Mouse (Mus musculus) kidney, embryonic 15.5 days (tissue): Measurements from ENCODE around the gene Plekhh3. TPM values are rescaled to one million over a fixed set of nuclear protein-coding genes. Genes with fewer than 3 reads are reported as not detected.

Experiments
- ATAC-seq: fragments of 200-750 bp; cut with Nextera tagmentation; replicated peaks from 2 replicates; pipeline ENCODE4 v1.8.0; 2017; ENCODE audit warnings: moderate TSS enrichment; ENCODE audit not compliant: low FRiP score
- H3K27ac ChIP-seq: fragments of 300-500 bp; sonication (generic); 2 replicates; pipeline ENCODE4 v1.5.1; 2015; ENCODE audit warnings: mild to moderate bottlenecking, inconsistent platforms
- H3K27me3 ChIP-seq: fragments of 300-500 bp; sonication (generic); 2 replicates; pipeline ENCODE4 v1.6.1; 2015; ENCODE audit warnings: inconsistent platforms
- H3K36me3 ChIP-seq: fragments of 300-500 bp; sonication (generic); 2 replicates; pipeline ENCODE4 v1.6.1; 2015; ENCODE audit warnings: inconsistent platforms
- H3K4me1 ChIP-seq: fragments of 300-500 bp; sonication (generic); 2 replicates; pipeline ENCODE4 v1.6.1; 2015; ENCODE audit warnings: inconsistent platforms
- H3K4me2 ChIP-seq: fragments of 300-500 bp; sonication (generic); 2 replicates; pipeline ENCODE4 v1.6.1; 2015; ENCODE audit warnings: moderate library complexity, mild to moderate bottlenecking, inconsistent platforms
- H3K4me3 ChIP-seq: fragments of 300-500 bp; sonication (generic); replicated peaks from 2 replicates; pipeline ENCODE4 v1.5.1; 2015; ENCODE audit warnings: mild to moderate bottlenecking, inconsistent platforms
- H3K9ac ChIP-seq: fragments of 300-500 bp; sonication (generic); 2 replicates; pipeline ENCODE4 v1.6.1; 2015; ENCODE audit warnings: mild to moderate bottlenecking, inconsistent platforms
- H3K9me3 ChIP-seq: fragments of 300-500 bp; sonication (generic); replicated peaks from 2 replicates; pipeline ENCODE4 v1.6.1; 2016; ENCODE audit warnings: inconsistent platforms
- WGBS: fragments of 180-500 bp; shearing (Covaris S2); methylation state at CpG from one replicate; pipeline ENCODE4 v1.1.7; 2015; ENCODE audit warnings: mixed read lengths; 5-methylcytosine and 5-hydroxymethylcytosine counted together
- polyA plus RNA-seq: library from polyadenylated mRNA; unstranded; fragments of >200 nt; fragmentation: Nextera tagmentation; extraction: Ambion mirVana; gene quantifications from 2 replicates; pipeline ENCODE4 v1.2.1, GENCODE M21; 2015

Gene Plekhh3
- polyA plus RNA-seq, 1 experiment from 2014 or later: 18.6 TPM

GRCm38 (mm10) chr11:101193076-101193475 is 21.9 kb upstream of the Plekhh3 start:
- 94% methylated on average over 7 of the region's 7 CpGs for WGBS
- H3K27ac ChIP-seq: no peak overlapping the region
- H3K4me2 ChIP-seq: no peak overlapping the region
- H3K9ac ChIP-seq: no peak overlapping the region
- no peak for ATAC-seq
- H3K36me3 ChIP-seq: peaks cover 57% of the 10 kb centered on the region
- H3K4me1 ChIP-seq: peaks cover 47% of the 10 kb centered on the region
- no peak overlapping the region for H3K4me3 ChIP-seq
- H3K27me3 ChIP-seq: no peaks in the 10 kb centered on the region
- H3K9me3 ChIP-seq: no peaks in the 10 kb centered on the region

- H3K9me3 ChIP-seq: no peaks in the 10 kb centered on the region
- no peak overlapping the region for H3K4me2 ChIP-seq
- 0 out of 2 replicates have a peak overlapping the region, but pooled peaks have one; percentile 95 for H3K27ac ChIP-seq
- peaks cover 53% of the 10 kb centered on the region for H3K36me3 ChIP-seq
- H3K4me3 ChIP-seq: no peak overlapping the region
- H3K4me1 ChIP-seq: peaks cover 49% of the 10 kb centered on the region
- no peaks in the 10 kb centered on the region for H3K27me3 ChIP-seq
- ATAC-seq: no peak
- no peak overlapping the region for H3K9ac ChIP-seq
- WGBS: 93% methylated on average over 6 of the region's 6 CpGs
Observed at GRCm38 (mm10) chr11:101192646-101193045, 21.5 kb upstream of the Plekhh3 start.

GRCm38 (mm10) chr11:101191919-101192470 is 20.8 kb upstream of the Plekhh3 start:
- Histone ChIP-seq H3K9me3 (no peaks in the 10 kb centered on the region), H3K27ac (peak overlapping the region; percentile 95; the same call in 1 of the 2 replicates), H3K4me3 (no peak overlapping the region), H3K36me3 (peaks cover 47% of the 10 kb centered on the region), H3K27me3 (no peaks in the 10 kb centered on the region), H3K4me2 (no peak overlapping the region), H3K9ac (0 out of 2 replicates have a peak overlapping the region, but pooled peaks have one; percentile 2), H3K4me1 (peaks cover 49% of the 10 kb centered on the region)
- WGBS: 71% methylated on average over 4 of the region's 4 CpGs
- ATAC-seq: no peak

GRCm38 (mm10) chr11:101190913-101191907 is 20.1 kb upstream of the Plekhh3 start:
- Histone ChIP-seq H3K4me2 (no peak overlapping the region), H3K36me3 (peaks cover 47% of the 10 kb centered on the region), H3K9ac (no peak overlapping the region), H3K4me1 (peaks cover 49% of the 10 kb centered on the region), H3K27ac (peak overlapping the region; percentile 95), H3K4me3 (no peak overlapping the region), H3K27me3 (no peaks in the 10 kb centered on the region), H3K9me3 (no peaks in the 10 kb centered on the region)
- ATAC-seq: no peak
- 49% methylated on average over 17 of the region's 17 CpGs for WGBS

GRCm38 (mm10) chr11:101190181-101190912 is 19.2 kb upstream of the Plekhh3 start:
- 32% methylated on average over 8 of the region's 8 CpGs for WGBS
- Histone ChIP-seq H3K36me3 (peaks cover 44% of the 10 kb centered on the region), H3K4me3 (no peak overlapping the region), H3K27ac (peak overlapping the region; percentile 95), H3K27me3 (no peaks in the 10 kb centered on the region), H3K9me3 (no peaks in the 10 kb centered on the region), H3K9ac (no peak overlapping the region), H3K4me2 (0 out of 2 replicates have a peak overlapping the region, but pooled peaks have one; percentile 20), H3K4me1 (peaks cover 49% of the 10 kb centered on the region)
- ATAC-seq: peak; percentile 41; the same call in 1 of the 2 replicates

- peaks cover 49% of the 10 kb centered on the region for H3K4me1 ChIP-seq
- H3K27ac ChIP-seq: peak overlapping the region; percentile 95
- no peak overlapping the region for H3K9ac ChIP-seq
- no peaks in the 10 kb centered on the region for H3K27me3 ChIP-seq
- no peaks in the 10 kb centered on the region for H3K9me3 ChIP-seq
- H3K4me3 ChIP-seq: no peak overlapping the region
- peaks cover 37% of the 10 kb centered on the region for H3K36me3 ChIP-seq
- H3K4me2 ChIP-seq: peak overlapping the region; percentile 20; the same call in 1 of the 2 replicates
- peak; percentile 89 for ATAC-seq
- WGBS: 4% methylated on average over 6 of the region's 6 CpGs
Observed at GRCm38 (mm10) chr11:101189495-101190180, 18.5 kb upstream of the Plekhh3 start.

GRCm38 (mm10) chr11:101188166-101188805 is 17.1 kb upstream of the Plekhh3 start:
- Histone ChIP-seq H3K27ac (peak overlapping the region; percentile 95), H3K36me3 (peaks cover 23% of the 10 kb centered on the region), H3K4me3 (no peak overlapping the region), H3K27me3 (no peaks in the 10 kb centered on the region), H3K9me3 (no peaks in the 10 kb centered on the region), H3K4me2 (0 out of 2 replicates have a peak overlapping the region, but pooled peaks have one; percentile 9), H3K4me1 (peaks cover 45% of the 10 kb centered on the region), H3K9ac (no peak overlapping the region)
- WGBS: 78% methylated on average over 11 of the region's 11 CpGs
- no peak for ATAC-seq

GRCm38 (mm10) chr11:101187541-101187940 is 16.4 kb upstream of the Plekhh3 start:
- peaks cover 45% of the 10 kb centered on the region for H3K4me1 ChIP-seq
- H3K4me2 ChIP-seq: no peak overlapping the region
- no peaks in the 10 kb centered on the region for H3K9me3 ChIP-seq
- no peak overlapping the region for H3K27ac ChIP-seq
- ATAC-seq: no peak
- no peak overlapping the region for H3K9ac ChIP-seq
- H3K4me3 ChIP-seq: no peak overlapping the region
- 93% methylated on average over 5 of the region's 5 CpGs for WGBS
- H3K27me3 ChIP-seq: no peaks in the 10 kb centered on the region
- H3K36me3 ChIP-seq: peaks cover 16% of the 10 kb centered on the region

GRCm38 (mm10) chr11:101186526-101187247 is 15.5 kb upstream of the Plekhh3 start:
- no peak overlapping the region for H3K9ac ChIP-seq
- whole genome bisulfite sequencing: 92% methylated on average over 27 of the region's 27 CpGs
- H3K27ac ChIP-seq: no peak overlapping the region

GRCm38 (mm10) chr11:101185441-101185840 is 14.3 kb upstream of the Plekhh3 start:
- H3K27ac ChIP-seq: no peak overlapping the region
- peaks cover 30% of the 10 kb centered on the region for H3K4me1 ChIP-seq
- 93% methylated on average over 4 of the region's 4 CpGs for WGBS
- H3K9me3 ChIP-seq: no peaks in the 10 kb centered on the region
- no peaks in the 10 kb centered on the region for H3K27me3 ChIP-seq
- no peak overlapping the region for H3K9ac ChIP-seq
- no peak overlapping the region for H3K4me3 ChIP-seq
- no peak overlapping the region for H3K4me2 ChIP-seq
- no peak for ATAC-seq
- peaks cover 14% of the 10 kb centered on the region for H3K36me3 ChIP-seq

More at GRCm38 (mm10) chr11:101186526-101187247, 15.5 kb upstream of the Plekhh3 start:
- Histone ChIP-seq H3K36me3 (peaks cover 14% of the 10 kb centered on the region), H3K27me3 (no peaks in the 10 kb centered on the region), H3K4me2 (no peak overlapping the region), H3K4me1 (peaks cover 38% of the 10 kb centered on the region), H3K4me3 (no peak overlapping the region), H3K9me3 (no peaks in the 10 kb centered on the region)
- no peak for ATAC-seq
